Mouse (Mus musculus): ENCODE data around the gene Tnxb.
"Not testable (repeated sequence)": the region's sequence is repeated elsewhere in the genome, so short reads cannot be mapped to it uniquely, and the experiment has no call there.

Gene Tnxb

GRCm38 (mm10) chr17:34683686-34684220, 13.4 kb downstream of the Tnxb start:
- no peak for DNase-seq (ENCODE audit: low spot score in 2 of 2)

DNA sequence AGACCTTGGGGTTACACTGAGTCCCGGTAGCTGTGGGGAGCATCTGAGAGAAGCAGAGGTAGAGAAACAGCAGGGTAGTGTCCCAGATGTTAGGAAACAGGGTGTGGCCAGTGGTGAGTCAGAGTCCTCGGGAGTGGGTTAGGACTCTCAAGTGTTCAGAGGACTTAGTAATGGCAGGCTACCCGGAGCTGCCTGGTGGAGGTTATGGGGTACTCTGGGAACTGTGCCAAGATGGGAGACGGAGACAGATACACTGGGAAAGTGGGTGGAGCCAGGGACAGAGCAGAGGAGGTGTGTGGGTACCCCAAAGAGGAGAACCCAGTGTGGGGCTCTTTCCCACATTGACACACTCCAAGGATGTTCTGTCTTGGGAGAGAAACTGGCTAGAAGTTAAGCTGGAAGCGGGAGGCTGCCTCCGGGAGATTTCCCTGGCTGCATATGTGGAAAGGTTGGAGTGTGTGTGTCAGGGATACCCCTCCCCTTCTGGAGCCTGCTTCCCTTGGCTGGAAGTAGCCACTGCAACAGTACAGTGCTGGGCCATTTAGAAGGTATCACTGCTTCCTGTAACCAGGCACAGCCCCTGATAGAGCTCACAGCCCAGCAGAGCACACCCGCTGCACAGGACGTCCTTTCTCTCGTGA, 14.0 kb downstream of the Tnxb start:
- DNase-seq (ENCODE audit: low spot score in 2 of 2): peak in 1 of 2 experiments; percentile 53

DNA sequence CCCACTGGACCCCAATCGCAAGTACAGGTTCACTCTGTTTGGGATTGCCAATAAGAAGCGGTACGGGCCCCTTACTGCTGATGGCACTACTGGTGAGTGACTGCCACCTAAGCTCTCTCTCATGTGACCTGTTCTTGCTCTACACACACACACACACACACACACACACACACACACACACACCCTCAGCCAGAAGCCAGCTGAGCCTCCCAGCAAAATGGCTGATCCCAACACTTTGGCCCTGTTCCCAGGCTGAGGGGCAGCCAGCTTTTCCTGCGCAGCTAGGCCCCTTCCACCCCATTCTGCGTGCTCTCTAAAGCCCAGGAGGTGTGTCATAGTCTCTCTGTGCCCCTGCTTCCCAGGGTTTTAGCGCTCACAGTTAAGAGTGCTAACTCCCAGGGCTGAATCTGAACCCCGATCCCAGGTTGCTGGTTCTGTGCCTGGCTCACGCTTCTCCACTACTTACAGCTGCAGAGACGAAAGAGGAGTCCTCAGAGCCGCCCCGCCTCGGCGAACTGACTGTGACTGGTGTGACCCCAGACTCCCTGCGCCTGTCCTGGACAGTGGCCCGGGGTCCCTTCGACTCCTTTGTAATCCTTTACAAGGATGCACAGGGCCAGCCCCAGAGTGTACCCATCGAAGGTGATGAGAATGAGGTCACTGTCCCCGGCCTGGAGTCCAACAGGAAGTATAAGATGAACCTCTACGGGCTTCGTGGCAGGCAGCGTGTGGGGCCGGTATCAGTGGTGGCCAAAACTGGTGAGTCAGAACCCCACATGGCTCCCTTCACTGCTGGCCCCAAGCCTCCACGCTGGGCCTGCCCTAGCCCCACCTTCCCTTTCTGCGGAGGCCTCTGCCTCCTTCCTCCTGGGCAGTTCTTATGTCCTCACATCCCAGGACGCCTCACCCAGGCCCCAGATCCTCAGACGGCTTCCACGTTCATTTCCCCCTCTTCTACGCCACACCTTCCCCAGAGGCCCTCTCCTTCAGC, 15.1 kb downstream of the Tnxb start:
- DNase-seq (ENCODE audit: low spot score in 2 of 2): peak in 1 of 2 experiments; percentile 62

- DNase-seq (ENCODE audit: low spot score in 2 of 2): no peak
Observed at GRCm38 (mm10) chr17:34688889-34689288, 18.6 kb downstream of the Tnxb start.

GRCm38 (mm10) chr17:34690458-34690857, 20.1 kb downstream of the Tnxb start:
- peak in 1 of 2 experiments; percentile 69 for DNase-seq (ENCODE audit: low spot score in 2 of 2)

DNA sequence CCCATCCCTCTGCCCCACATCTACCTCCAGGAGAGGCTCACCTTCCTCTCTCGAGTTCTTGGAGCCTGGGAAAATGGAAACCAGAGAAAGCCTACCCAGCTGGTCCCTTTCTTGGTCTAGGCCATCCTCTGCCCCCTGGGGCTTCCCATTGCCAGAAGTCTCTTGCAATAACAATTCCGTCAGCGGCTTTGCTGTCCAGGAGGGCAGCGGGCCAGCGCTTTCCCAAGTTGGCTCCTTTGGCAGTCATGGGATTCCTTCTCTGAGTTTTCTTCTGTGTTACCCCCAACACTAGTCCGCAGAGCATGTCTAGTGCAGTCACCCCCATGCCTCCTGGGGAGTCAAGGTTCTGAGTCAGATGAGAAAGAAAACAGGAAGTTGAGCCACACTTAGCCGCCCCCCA, 22.6 kb downstream of the Tnxb start:
- peak in 1 of 2 experiments; percentile 70 for DNase-seq (ENCODE audit: low spot score in 2 of 2)

- no peak for DNase-seq (ENCODE audit: low spot score in 2 of 2)
Observed at GRCm38 (mm10) chr17:34699575-34700408, 29.5 kb downstream of the Tnxb start.

DNA sequence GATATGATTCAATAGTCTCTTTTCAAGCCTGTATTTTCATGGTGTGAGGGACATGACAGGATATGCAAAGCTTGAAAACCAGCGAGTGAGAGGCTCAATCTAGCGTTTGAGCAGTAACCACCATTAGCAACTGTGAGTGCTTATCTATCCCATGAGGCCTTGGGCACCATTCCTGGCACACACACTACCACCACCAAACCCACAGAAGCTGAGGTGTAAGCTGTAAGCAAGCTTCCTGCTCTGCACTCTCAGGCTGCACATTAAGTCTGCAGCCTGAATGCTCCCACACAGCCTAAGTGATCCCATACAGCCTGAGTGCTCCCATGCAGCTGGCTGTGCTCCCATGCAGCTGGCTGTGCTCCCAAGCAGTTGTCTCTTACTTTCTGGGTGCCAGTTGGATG, 30.3 kb downstream of the Tnxb start:
- DNase-seq (ENCODE audit: low spot score in 2 of 2): no peak

GRCm38 (mm10) chr17:34706476-34706875, 36.1 kb downstream of the Tnxb start:
- DNase-seq (ENCODE audit: low spot score in 2 of 2): not testable (repeated sequence)

GRCm38 (mm10) chr17:34712951-34713350, 42.6 kb downstream of the Tnxb start:
- peak in 1 of 2 experiments; percentile 59 for DNase-seq (ENCODE audit: low spot score in 2 of 2)

DNA sequence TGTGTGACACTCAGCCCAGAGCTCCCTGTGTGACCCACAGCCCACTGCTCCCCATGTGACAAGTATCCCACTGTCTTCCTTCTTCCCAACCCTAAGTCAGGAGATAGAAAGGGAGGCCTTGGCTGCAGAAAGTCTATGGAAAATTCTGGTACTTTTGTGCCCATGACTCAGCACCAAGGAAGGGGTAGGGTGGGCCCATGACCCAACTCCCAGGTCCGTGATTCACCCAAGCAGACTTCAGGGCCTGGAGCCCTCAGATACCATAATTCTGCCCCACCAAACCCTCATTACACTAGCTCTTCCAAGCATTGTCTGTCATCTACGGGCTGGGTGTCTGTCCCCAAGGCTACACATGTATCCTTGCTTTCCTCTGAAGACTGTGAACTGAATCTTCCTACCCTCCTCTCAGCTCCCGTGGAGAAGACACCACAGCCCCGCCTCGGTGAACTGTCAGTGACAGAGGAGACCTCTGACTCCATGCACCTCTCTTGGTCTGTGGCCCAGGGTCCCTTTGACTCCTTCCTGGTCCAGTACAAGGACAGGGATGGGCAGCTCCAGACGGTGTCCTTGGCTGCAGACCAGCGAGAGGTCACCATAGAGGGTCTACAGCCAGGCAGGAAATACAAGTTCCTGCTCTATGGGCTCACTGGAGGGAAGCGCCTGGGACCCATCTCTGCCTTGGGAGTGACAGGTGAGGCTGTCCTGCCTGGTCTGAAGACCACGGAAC, 44.0 kb downstream of the Tnxb start:
- not testable (repeated sequence) for DNase-seq (ENCODE audit: low spot score in 2 of 2)

GRCm38 (mm10) chr17:34714908-34715445, 44.6 kb downstream of the Tnxb start:
- not testable (repeated sequence) for DNase-seq (ENCODE audit: low spot score in 2 of 2)

DNA sequence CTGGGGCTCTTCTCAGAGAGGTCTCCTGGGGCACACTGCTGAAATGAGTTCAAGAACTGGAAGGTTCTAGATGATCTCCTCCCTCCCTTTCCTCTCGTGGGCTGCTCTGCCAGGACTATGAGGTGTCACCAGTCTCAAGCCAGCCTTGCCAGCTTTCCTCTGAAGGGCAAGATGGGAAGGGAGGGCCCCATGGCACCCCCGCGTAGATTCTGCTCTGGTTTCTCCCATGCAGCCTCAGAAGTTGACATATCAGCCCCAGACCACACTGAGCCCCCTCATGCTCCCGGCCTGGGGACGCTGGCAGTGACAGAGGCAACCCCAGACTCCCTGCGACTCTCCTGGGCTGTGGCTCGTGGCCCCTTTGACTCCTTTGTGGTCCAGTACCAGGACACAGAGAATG, 45.1 kb downstream of the Tnxb start:
- DNase-seq (ENCODE audit: low spot score in 2 of 2): not testable (repeated sequence)

DNA sequence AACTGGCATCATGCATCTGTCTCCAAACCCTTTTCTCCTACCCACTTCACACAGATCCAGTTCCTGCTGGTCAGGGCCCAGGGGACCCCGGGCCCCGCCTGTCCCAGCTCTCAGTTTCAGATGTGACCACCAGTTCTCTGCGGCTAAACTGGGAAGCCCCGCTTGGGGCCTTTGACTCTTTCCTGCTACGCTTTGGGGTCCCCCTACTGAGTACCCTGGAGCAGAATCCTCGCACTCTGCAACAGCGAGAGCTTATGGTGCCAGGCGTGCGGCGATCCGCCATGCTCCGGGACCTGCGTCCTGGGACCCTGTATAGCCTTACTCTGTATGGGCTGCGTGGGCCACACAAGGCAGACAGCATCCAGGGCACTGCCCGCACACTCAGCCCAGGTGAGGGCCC, 45.9 kb downstream of the Tnxb start:
- DNase-seq (ENCODE audit: low spot score in 2 of 2): no peak

- no peak for DNase-seq (ENCODE audit: low spot score in 2 of 2)
Observed at GRCm38 (mm10) chr17:34717401-34717800, 47.1 kb downstream of the Tnxb start.

- not testable (repeated sequence) for DNase-seq (ENCODE audit: low spot score in 2 of 2)
Observed at GRCm38 (mm10) chr17:34719886-34720285, 49.6 kb downstream of the Tnxb start.

DNA sequence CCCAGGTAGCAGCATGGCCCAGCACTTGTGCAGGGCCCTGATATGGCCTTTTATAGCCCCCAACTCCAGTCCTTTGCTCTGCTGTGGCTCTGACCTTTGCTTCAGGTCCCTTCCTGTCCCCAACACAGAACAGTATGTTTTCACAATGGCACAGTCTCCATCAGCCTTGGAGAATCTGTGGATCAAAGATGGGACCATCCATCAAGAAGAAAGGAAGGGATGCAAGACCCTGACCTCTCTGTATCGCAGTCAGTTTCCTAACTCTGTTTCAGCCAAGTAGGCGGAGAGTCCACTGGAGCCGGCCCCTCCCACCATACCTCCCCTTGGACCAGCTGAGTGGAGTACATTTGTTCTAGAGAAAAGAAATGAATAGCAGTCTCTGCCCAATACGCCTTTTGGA, 51.9 kb downstream of the Tnxb start:
- DNase-seq (ENCODE audit: low spot score in 2 of 2): not testable (repeated sequence)

- DNase-seq (ENCODE audit: low spot score in 2 of 2): no peak
Observed at GRCm38 (mm10) chr17:34723066-34723465, 52.7 kb downstream of the Tnxb start.

- no peak for DNase-seq (ENCODE audit: low spot score in 2 of 2)
Observed at GRCm38 (mm10) chr17:34727887-34728286, 57.6 kb downstream of the Tnxb start.

DNA sequence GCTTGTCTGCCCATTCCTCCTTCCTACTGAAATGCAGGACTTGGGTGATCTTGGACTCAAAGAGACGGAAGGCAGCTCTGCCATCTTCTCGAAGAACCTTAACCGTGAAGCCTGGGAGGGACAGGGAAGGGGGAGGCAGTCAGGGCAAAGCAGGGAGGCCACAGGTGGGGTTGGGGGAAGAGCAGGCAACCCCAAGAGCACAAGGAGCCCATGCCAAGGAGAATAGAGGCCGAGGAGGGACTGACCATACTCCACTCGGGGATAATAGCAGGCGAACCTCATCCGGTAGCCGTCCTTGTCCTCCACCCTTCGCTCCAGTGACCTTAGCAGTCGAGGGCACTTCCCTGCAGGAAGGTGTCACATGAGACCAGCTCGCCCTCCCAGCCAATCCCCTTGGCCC, 58.8 kb downstream of the Tnxb start:
- DNase-seq (ENCODE audit: low spot score in 2 of 2): not testable (repeated sequence)
